Mouse (Mus musculus) C2C12 (cell line): Measurements from ENCODE around the gene Cyp1a2. TPM values are rescaled to one million over a fixed set of nuclear protein-coding genes. Genes with fewer than 3 reads are reported as not detected.

ENCODE experiments used
- H3K27me3 ChIP-seq: one replicate; pipeline ENCODE4 v1.6.1; 2011; ENCODE audit not compliant: control insufficient read depth, insufficient read depth, insufficient read length
- H3K36me3 ChIP-seq: one replicate; pipeline ENCODE4 v1.6.1; 2011; ENCODE audit not compliant: control insufficient read depth, insufficient read depth
- H3K4me3 ChIP-seq: one replicate; pipeline ENCODE4 v1.5.1; 2011; ENCODE audit warnings: mild to moderate bottlenecking, control low read depth; ENCODE audit not compliant: poor library complexity, insufficient read depth, severe bottlenecking
- H3K79me2 ChIP-seq: one replicate; pipeline ENCODE4 v1.6.1; 2011; ENCODE audit not compliant: control insufficient read depth, insufficient read depth
- H3K79me3 ChIP-seq: one replicate; pipeline ENCODE4 v1.6.1; 2011; ENCODE audit warnings: low read depth, control low read depth
- H3ac ChIP-seq: one replicate; pipeline ENCODE3; 2011; ENCODE audit warnings: low read depth; ENCODE audit not compliant: control insufficient read depth, insufficient read length
- CEBPB ChIP-seq: IDR thresholded peaks from one replicate; pipeline ENCODE4 v1.6.1; 2011; ENCODE audit warnings: low read depth, mild to moderate bottlenecking, control low read depth, moderate library complexity
- CTCF ChIP-seq: IDR thresholded peaks from one replicate; pipeline ENCODE4 v1.5.1; 2011; ENCODE audit not compliant: control insufficient read depth, insufficient read depth, insufficient read length
- FOSL1 ChIP-seq: IDR thresholded peaks from one replicate; pipeline ENCODE4 v1.8.0; 2011; ENCODE audit warnings: mild to moderate bottlenecking, low read length; ENCODE audit not compliant: poor library complexity, insufficient read depth, severe bottlenecking
- MAX ChIP-seq: IDR thresholded peaks from one replicate; pipeline ENCODE4 v1.6.1; 2011; ENCODE audit warnings: mild to moderate bottlenecking, control low read depth
- MYOD1 ChIP-seq: IDR thresholded peaks from one replicate; pipeline ENCODE4 v1.6.1; 2011; ENCODE audit warnings: low read depth; ENCODE audit not compliant: control insufficient read depth, insufficient read length
- MYOG ChIP-seq: IDR thresholded peaks from one replicate; pipeline ENCODE4 v1.6.1; 2011; ENCODE audit not compliant: control insufficient read depth, insufficient read length; ENCODE audit errors: extremely low read depth
- USF1 ChIP-seq: IDR thresholded peaks from one replicate; pipeline ENCODE4 v1.6.1; 2011; ENCODE audit warnings: low read depth, mild to moderate bottlenecking, control low read depth, moderate library complexity
- long read RNA-seq, 2 experiments: library from polyadenylated mRNA; unstranded; transcript quantifications; one replicate each; pipeline ENCODE4 v2.0.0; 2019 to 2020
- polyA plus RNA-seq: library from polyadenylated mRNA; unstranded; fragments of >200 nt; fragmentation: generic; extraction: Trizol; gene quantifications from one replicate; pipeline ENCODE4 v1.2.1, GENCODE M21; 2012; ENCODE audit warnings: missing spikeins

Gene Cyp1a2
- polyA plus RNA-seq = not detected
- long read RNA-seq, experiment 1 = 0 reads
- long read RNA-seq, experiment 2 = 0 reads

- Histone ChIP-seq H3K4me3 (no peak within 1 kb of the TSS), H3K27me3 (peaks cover 4% of the 10 kb centered on the region), H3K79me2 (no peaks in the 10 kb centered on the region), H3K79me3 (no peaks in the 10 kb centered on the region), H3K36me3 (no peaks in the 10 kb centered on the region), H3ac (no peak within 1 kb of the TSS)
- no peak for TF ChIP-seq MYOD1
- no peak for TF ChIP-seq FOSL1
- no peak for TF ChIP-seq MYOG
- no peak for TF ChIP-seq CEBPB
- no peak for TF ChIP-seq MAX
- TF ChIP-seq USF1 = no peak
Measured at GRCm38 (mm10) chr9:57683520-57683919, at the start of gene Cyp1a2. TSS of gene Cyp1a2 (minus strand) at chr9:57683703.

- Histone ChIP-seq H3K79me2 (peaks cover 51% of the 10 kb centered on the region), H3ac (no peak overlapping the region), H3K36me3 (peaks cover 34% of the 10 kb centered on the region), H3K4me3 (no peak overlapping the region), H3K79me3 (peaks cover 11% of the 10 kb centered on the region), H3K27me3 (no peaks in the 10 kb centered on the region)
- no peak for TF ChIP-seq MYOD1
- TF ChIP-seq CEBPB = no peak
- no peak for TF ChIP-seq MAX
- no peak for TF ChIP-seq USF1
- no peak for TF ChIP-seq CTCF
- TF ChIP-seq FOSL1 = no peak
Measured at GRCm38 (mm10) chr9:57728312-57728711, 44.8 kb upstream of the Cyp1a2 start.

- peaks cover 48% of the 10 kb centered on the region for H3K79me2 ChIP-seq
- no peak overlapping the region for H3ac ChIP-seq
- peaks cover 41% of the 10 kb centered on the region for H3K36me3 ChIP-seq
- TF ChIP-seq FOSL1 (no peak), CEBPB (no peak), MAX (no peak), USF1 (no peak)
- H3K4me3 ChIP-seq = no peak overlapping the region
- H3K27me3 ChIP-seq = no peaks in the 10 kb centered on the region
- peaks cover 20% of the 10 kb centered on the region for H3K79me3 ChIP-seq
Measured at GRCm38 (mm10) chr9:57724701-57725100, 41.2 kb upstream of the Cyp1a2 start.

GRCm38 (mm10) chr9:57723796-57724195, 40.3 kb upstream of the Cyp1a2 start:
- Histone ChIP-seq H3K36me3 (peaks cover 39% of the 10 kb centered on the region), H3K79me3 (peaks cover 20% of the 10 kb centered on the region), H3ac (no peak overlapping the region), H3K79me2 (peaks cover 42% of the 10 kb centered on the region), H3K4me3 (no peak overlapping the region), H3K27me3 (no peaks in the 10 kb centered on the region)
- TF ChIP-seq USF1 = no peak
- TF ChIP-seq CEBPB = no peak
- TF ChIP-seq FOSL1 = no peak

GRCm38 (mm10) chr9:57723315-57723715, 39.8 kb upstream of the Cyp1a2 start:
- peaks cover 38% of the 10 kb centered on the region for H3K36me3 ChIP-seq
- H3K27me3 ChIP-seq = no peaks in the 10 kb centered on the region

GRCm38 (mm10) chr9:57722371-57722770, 38.9 kb upstream of the Cyp1a2 start:
- Histone ChIP-seq H3K36me3 (peaks cover 38% of the 10 kb centered on the region), H3K79me2 (peaks cover 42% of the 10 kb centered on the region), H3K4me3 (no peak overlapping the region), H3K79me3 (peaks cover 20% of the 10 kb centered on the region), H3K27me3 (no peaks in the 10 kb centered on the region), H3ac (no peak overlapping the region)
- TF ChIP-seq MAX (no peak), CTCF (no peak), CEBPB (no peak), MYOG (no peak), FOSL1 (no peak), USF1 (no peak), MYOD1 (no peak)

More at GRCm38 (mm10) chr9:57723315-57723715, 39.8 kb upstream of the Cyp1a2 start:
- no peak overlapping the region for H3K4me3 ChIP-seq
- TF ChIP-seq CTCF (no peak), MYOG (no peak), FOSL1 (no peak), MYOD1 (no peak), MAX (no peak), USF1 (no peak), CEBPB (no peak)
- H3K79me2 ChIP-seq = peaks cover 42% of the 10 kb centered on the region
- H3ac ChIP-seq = no peak overlapping the region
- H3K79me3 ChIP-seq = peaks cover 20% of the 10 kb centered on the region
